Mouse (Mus musculus) adrenal gland, postnatal 0 days (tissue): ENCODE data around the gene Grm3. TPM values are rescaled to one million over a fixed set of nuclear protein-coding genes. Genes with fewer than 3 reads are reported as not detected.

Experiments
- polyA plus RNA-seq: library from polyadenylated mRNA; unstranded; fragments of >200 nt; fragmentation: Nextera tagmentation; extraction: Ambion mirVana; gene quantifications from 2 replicates; pipeline ENCODE4 v1.2.1, GENCODE M21; 2015

Grm3 gene
- polyA plus RNA-seq = 0.17 and 0.21 TPM in 2 replicates

DNA sequence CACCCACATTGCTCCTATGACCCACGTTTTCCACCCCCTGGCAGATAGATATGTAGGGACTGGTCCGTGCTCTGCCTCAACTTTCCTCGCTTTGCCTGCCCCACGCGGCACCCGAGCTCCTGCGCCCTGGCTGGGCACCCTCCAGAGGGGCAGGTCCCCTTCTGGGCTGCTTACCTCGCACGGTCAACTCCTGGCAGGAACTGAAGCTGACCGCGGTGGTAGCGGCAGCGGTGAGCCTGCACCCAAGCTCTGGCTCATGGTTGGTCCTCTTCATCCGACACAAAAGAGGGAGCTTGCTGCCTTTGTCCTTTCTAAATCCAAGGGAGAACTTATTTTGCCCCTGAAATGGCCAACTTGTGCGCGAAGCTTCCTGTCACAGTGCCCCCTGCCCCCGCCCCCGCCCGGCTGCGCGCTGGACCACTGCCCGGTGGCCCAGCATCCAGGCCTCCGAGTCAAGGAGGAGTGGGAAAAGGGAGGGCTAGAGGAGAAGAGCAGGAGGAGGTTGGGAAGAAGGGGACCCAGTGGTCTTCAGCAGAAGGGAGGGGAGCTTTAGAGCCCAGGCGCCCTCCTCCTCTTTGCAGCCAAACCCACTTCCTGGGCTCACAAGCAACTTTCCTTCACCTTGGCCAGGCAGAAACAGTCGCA is at the start of gene Grm3:
Grm3 (minus strand) TSS at position 215 of the 645 bp plus-strand sequence.

